Mouse (Mus musculus) adrenal gland, postnatal 0 days (tissue): ENCODE data around the gene Sec16b. TPM values are rescaled to one million over a fixed set of nuclear protein-coding genes. Genes with fewer than 3 reads are reported as not detected.

Experiments used
- polyA plus RNA-seq: library from polyadenylated mRNA; unstranded; fragments of >200 nt; fragmentation: Nextera tagmentation; extraction: Ambion mirVana; gene quantifications from 2 replicates; pipeline ENCODE4 v1.2.1, GENCODE M21; 2015

Sec16b gene
- polyA plus RNA-seq, result 1.1 and 1.3 TPM in 2 replicates

GRCm38 (mm10) chr1:157506522-157506921, at the start of gene Sec16b:
Gene Sec16b, plus strand, starts transcription at chr1:157506728.

GRCm38 (mm10) chr1:157458421-157459208, 47.9 kb upstream of the Sec16b start, which contains the start of gene Cryzl2:
Gene Cryzl2, plus strand, starts transcription at chr1:157458577.

Other genes with a start within 250 kb of the Sec16b start
- 6.8 and 9.6 TPM in 2 replicates for gene Rasal2, start 94.1 kb upstream of the Sec16b start, polyA plus RNA-seq
- gene Cryzl2, start 48.2 kb upstream of the Sec16b start, polyA plus RNA-seq, result 34.1 and 69.9 TPM in 2 replicates